Mouse (Mus musculus) heart, adult 11 months (tissue): Measurements from ENCODE around the gene Tbc1d2b.

Source experiments
- DNase-seq: peaks from one replicate; pipeline ENCODE4 v3.0.0; 2022

Gene Tbc1d2b

DNA sequence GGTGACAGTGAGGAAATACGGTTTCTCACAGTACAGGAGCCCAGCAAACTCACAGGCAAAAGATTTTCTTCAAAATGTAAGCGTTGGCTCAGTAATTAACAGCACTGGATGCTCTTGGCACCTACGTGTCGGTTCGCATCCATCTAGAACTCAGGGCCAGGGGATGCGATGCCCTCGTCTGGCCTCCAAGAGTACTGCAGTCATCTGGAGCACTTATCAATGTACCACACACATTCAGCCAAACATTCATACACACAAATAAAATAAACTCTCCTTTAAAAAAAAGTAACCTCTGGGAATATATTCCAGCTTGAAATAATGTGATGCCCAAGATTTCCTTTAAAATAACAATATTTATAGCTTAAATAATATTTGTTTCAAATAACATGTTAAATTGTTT lies 29.0 kb downstream of the Tbc1d2b start:
- no peak for DNase-seq

DNA sequence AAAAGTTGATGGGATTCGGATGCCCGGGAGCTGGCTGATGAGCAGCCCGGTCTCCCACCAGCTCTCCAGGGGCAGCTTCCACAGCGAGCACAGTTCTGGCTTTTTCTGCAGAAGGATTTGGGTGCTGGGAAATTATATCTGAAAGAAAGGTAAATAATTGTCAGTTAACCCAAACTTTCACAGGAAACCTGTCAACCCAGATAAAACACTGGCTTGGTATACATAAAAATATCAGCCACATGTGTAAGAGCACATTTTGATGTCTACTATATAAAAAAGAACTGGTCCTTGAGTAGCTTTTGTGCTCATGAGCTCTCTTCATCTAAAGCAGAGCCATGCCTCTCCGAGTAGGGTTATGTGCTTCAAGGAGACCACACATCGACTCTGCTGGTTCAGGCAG lies 29.6 kb downstream of the Tbc1d2b start:
- DNase-seq, result no peak

DNA sequence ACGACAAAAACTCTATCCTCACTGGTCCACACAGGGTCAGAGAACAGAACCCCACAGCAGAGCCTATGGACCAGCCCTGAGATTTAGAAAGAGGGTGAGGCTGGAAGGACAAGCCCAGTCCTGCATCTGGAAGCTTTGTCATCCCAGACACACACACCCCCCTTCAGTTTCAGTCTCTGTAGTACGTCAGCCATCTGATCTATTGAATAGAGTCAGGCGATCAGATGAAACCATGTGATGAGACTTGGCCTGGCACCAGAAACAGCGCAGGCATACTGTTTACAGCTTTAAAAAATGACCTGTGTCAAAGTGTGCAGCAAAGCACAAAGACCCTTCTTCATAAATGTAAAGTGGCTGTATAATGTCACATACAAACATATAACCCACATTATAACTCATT lies 30.0 kb downstream of the Tbc1d2b start:
- DNase-seq, result no peak

DNA sequence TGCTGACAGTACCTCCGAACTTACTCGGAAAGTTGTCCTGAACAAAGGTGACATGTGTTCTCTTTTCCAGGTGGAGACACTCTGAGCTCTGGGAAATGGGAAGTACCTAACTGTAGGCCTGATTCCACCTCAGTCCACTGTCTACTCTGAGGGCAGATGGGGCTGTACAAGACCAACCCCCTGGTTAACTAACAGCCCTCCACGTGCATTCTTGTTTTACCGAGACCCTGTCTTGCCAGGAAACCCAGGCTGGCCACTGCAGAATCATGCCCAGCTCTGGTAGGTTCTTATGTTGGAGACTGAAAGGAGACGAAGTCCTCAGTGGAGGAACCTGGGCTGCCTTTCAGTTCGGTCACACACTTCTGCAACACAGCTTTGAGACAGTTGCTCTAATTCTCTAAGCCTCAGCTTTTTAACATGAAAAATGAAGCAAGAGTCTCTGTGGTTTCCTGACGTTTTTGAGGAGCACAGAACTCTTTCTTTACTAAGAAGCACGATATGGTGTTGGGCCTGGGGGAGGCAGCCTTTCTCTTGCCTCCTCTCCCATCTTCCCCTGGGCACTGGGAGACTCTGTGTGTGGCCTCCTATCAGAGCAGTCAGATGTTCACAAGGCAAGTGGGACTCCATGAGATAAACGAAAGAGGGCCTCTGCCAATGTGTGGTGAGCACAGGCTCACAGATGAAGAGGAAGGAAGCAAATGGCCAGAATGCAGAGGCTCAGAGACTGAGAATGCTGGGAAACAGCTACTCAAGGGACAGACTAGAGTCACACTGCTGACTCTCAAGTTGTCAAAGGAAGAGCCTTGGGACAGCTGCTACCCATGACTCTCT lies 33.2 kb downstream of the Tbc1d2b start:
- peak; percentile 96 for DNase-seq

DNA sequence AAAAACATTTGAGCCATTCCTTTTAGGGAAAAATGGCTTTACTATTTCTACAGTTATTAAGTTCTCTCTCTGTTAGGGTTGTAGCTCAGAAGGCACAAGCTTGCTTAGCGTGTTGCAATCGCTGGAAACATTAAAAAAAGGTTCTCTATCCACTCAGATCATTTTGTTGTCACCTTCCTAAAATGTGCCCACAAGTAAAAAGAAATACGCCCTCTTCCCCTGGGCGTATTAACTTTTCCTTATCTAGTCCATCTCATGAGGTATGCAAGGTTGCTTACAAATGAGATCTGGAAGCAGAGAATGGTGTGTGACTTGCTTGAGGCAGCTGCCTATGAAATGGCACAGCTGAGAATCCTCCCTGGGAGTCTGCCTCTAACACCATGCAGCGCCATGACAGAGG lies 33.8 kb downstream of the Tbc1d2b start:
- no peak for DNase-seq

DNA sequence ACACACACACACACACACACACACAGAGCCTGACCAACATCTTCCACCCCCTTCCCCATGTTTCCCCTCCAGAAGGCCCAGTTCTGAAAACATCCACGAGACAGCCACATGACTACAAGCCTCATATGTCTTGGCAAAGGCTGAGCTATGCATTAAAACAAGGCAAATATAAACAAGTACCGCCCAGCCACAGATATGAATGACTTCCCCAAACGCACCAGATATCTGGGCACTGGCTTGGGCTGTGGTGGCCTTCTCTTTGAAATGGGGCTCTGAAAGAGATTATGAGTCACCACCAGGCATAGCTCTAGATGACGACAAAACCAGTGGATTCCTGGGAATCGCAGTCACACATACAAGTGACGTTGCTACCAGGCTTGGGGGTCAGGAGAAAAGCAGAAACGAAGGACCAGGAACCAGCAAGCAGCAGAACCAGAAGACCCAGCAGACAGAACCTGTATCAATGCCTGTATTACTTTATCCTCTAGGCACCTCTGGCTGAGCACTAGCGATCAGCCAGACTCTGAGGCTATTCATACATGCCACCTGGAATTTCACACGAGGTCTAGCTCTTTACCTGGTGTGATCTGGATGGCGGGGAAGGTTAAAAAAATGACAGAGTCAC lies 35.2 kb downstream of the Tbc1d2b start:
- peak; percentile 88 for DNase-seq

DNA sequence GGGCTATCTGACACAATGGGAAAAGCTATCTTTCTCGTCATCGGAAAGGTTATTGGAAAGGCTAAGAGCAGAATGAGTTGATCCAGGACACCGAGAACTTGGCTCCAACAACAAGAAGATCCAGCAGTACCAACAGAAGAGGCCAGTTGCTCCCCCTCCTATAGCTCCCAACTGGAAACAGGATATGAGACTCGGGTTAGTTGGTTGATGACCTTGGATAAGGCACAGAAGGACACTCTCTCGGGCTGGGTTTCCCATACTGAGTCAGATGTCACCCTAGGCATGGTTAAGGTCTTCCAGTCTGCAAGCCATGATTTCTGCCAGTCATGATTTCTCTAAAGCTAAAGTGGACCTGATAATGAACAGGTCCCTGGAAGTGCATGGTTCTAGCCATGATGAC lies 35.8 kb downstream of the Tbc1d2b start:
- DNase-seq, result peak; percentile 78

DNA sequence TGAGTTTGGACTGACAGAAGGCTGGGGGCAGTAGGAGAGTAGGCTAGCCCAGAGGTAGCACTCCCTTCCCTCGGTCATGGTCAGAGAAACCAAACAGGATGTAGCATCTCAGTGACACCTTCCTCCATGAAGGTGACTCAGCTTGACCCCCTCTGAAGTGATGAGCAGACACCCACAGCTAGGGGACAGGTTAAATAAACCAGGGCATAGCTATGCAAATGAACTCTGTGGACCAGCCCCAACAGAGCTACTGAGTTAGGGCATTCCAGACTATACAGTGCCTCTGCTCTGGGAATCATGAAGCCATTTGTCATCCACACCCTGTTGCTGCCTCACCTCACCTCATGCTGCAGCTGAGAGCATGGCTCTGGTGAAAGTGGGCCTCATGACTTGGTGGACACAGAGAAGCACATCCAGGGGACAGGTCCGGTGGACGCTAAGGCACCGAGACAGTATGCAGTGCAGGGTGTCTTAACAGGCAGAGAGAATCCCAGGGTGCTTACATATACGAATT lies 36.6 kb downstream of the Tbc1d2b start:
- peak; percentile 88 for DNase-seq

DNA sequence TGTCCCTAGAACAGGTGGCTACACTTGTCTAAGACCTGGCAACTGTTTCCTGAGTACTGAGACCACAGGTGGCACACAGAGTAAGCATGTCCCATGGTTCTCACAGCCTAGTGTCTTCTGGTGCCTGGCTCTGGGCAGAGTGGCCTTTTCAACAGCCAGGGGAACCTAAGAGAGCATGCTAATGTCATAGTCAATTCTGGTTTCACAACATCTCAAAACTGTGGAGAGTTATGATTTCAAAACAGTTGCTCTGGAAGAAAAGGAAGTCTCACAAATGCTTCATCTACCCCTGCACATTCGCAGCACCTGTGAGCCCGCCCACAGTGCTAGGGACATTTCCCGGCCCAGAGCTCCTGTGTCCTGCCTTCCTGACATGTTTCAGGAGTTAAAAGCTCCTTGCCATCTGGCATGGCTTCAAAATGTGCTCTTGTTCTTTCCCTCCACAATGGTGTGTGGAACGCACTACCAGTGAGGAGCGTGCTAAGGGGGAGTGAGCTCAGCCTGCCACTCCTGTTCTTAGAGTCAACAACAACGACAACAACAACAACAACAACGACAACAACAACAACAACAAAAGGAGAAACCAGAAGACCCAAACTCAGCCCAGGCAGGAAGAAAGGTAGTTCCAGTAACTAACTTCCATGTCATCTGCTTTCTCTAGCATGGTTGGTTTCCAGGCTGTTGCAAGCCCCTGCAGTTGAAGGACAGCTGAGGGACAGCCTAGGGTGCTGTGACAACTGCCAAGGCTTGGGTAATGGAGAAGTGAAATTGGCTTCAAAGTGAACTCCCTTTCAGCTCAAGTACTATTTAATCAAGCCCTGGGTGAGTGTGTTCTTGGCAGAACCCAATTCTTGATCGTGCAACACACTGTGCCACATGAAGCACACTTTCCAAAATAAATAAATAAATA lies 37.6 kb downstream of the Tbc1d2b start:
- peak; percentile 92 for DNase-seq

DNA sequence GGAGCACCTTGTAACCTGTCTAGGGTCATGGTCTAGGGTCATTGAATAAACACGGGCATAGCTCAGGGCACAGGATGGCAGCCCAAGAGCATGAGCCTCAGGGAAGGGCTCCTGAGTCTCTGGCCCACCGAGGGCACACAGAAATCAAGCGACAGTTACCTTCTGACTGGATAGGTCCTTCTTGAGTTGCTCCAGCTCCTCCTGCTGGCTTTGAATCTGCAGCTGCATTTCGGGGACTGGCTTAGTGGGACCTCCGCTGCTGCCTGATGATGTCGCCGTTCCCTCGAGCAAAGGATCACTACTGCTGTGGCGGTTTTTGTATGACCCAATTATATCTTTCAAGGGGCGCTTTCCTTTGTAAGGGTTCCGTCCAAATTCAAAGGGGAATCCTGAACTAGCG lies 43.4 kb downstream of the Tbc1d2b start:
- DNase-seq, result peak; percentile 95

DNA sequence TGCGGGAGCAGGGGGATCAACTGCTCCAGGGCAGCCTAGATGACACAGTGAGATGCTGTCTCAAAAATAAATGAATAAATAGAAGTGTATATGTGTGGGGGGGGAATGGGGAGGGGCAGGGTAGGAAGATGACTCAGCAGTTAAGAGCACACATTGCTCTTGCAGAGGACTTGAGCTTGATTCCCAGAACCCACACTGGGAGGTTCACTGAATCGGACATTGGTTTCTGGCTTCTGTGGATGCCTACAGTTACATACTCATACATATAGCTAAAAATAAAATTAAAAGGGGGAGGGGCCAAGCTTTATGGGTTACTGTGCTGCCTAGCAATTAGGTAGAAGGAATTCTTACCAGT lies 43.9 kb downstream of the Tbc1d2b start:
- no peak for DNase-seq

DNA sequence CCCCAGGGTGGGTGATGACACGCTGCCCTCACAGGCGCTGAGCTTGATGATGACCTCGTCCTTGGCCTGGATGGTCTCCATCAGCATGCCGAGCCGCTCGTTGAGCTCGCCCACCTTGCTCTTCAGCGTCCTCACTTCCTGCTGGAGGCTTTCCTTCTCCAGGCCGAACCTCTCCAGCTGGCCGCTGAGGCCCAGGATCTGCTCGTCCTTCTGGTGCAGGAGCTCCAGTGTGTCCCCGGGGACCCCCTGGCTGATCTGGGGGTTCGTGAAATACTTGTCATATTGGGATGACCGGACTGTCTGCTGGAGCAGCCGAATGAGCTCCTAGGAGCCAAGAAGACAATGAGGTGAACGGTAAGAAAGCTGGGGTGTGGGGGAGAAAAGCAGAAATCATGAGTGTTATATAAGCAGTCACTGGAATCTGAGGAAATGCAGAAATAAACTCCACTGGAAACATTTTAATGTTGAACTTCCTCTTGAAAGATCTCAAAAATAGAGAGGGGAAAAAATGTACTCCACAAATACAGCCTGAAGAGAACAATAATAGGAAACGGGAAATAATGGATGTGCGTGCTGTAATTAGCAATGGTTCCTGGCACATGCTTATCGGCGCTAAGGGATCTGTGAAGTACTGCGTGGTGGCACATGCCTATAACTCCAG lies 44.4 kb downstream of the Tbc1d2b start:
- DNase-seq, result peak; percentile 98

DNA sequence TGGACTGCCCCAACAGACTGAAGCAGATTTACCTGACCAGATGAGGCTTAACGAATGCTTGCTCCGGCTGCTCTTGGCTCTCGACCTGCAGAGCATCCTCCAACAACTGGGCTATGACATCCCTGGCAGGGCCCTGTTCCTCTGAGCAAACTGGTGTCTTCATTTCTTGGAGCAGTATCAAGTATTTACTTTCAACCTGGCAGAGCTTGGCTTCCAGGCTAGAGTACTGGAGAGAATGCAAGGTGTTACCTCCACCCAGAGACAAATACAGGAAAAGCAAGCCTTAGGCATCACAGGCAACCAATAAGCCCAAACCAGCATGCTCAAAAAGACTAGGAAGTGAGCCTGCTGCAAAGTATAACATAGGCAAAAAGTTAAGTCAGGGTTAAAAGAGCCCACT lies 48.3 kb downstream of the Tbc1d2b start:
- DNase-seq, result no peak

DNA sequence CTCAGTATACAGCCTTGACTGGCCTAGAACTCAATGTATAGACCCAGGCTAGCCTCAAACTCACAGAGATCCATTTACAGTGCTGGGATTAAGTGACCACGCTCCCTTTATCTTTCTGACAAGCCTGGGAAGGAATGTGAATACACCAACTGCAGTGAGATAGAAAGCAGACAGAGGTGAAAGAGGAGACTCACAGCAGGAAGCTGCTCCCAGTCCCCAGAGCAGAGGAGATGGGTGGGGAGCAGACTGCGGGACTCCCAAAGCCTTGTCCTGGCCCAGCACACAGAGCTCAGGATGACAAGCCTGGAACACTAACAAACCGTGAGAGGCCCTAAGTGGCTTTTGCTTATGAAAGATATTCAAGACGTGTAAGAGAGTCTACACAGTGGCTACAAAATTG lies 53.1 kb downstream of the Tbc1d2b start:
- peak; percentile 88 for DNase-seq

DNA sequence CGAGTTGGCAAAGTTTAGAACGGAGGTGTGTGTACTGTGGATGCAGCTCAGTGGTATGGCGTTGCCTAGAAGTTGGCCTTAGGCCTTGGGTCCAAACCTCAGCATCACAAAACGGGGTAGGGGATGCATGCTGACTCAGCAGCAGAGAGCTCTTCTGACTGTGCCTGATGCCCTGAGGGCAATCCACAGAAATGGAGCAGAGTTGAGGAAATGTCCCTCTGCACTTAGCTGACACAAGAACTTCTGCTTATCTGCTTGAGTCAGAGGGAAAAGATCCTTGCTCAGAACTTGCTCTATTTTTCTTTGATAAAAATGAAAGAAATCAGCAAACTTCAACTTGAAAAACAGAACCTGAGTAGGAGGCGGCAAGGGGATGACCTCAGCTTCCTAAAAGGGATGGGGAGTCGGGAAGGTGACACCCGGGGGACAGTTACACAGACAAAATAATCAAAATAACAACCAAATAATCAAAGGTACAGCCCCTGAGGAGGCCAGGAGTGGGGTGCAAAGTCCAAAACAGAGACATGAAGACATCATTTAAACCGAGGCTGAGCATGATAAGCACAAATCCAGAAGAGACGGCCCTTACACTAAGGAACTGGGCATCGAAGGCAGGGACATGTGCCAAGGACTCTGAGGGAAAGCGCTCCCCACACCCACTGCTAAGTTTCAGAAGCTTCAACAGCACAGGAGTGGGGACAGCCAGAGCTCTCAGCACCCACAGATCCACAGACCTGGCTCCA lies 54.2 kb downstream of the Tbc1d2b start:
- peak; percentile 88 for DNase-seq

DNA sequence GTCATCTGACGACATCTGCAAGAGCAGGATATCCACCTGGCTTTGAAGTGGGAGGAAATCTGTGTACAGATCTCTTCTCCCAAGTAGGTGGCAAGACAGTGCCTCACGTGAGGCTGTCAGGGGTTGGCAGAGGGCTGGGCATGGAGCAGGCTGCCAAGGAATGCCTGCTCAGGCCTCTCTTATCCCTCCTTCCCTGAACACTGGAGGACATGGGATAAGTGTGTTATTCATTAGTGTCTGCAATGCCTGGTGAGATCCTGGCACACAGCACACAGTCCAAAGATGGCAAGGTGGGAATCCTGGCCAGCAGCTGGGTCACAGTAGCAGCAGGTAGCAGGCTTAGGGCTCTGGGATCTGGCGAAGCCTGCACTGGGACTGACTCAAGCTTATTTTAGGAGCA lies 57.5 kb downstream of the Tbc1d2b start:
- peak; percentile 89 for DNase-seq

DNA sequence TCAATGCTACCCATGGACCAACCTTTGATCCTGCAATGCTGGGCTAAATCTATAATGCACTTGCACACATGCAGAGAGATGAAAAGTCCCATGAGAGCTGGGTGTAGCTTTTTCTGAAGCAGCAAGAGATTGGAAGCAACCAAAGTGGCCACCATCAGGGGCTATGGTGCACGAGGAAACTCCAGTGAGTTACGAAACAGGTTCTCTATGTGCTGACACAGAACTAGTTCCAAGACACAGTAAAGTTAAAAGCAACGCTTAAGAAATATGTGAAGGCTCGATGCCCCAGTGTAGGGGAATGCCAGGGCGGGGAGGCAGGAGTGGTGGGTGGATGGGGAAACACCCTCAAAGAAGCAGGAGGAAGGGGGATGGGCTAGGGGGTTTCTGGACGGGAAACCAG lies 61.9 kb downstream of the Tbc1d2b start:
- peak; percentile 70 for DNase-seq

DNA sequence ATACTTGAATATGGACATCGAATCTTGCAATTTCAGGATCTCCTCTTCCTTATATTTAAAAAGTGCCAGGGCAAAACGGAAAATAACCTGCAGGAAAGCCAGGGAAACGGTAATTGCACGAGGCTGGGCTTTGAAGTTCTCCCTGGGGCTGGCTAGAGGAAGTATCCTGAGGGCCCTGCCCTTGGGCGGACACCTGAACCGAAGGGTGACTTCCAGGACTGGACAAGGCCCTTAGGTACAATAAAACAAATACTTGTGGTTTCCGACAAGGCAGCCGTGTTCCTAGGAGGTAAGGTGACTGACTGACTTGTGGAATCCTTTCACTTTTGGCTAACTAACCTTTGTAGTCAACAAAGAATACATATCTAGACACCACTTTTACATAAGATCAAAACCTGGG lies 62.8 kb downstream of the Tbc1d2b start:
- peak; percentile 91 for DNase-seq

DNA sequence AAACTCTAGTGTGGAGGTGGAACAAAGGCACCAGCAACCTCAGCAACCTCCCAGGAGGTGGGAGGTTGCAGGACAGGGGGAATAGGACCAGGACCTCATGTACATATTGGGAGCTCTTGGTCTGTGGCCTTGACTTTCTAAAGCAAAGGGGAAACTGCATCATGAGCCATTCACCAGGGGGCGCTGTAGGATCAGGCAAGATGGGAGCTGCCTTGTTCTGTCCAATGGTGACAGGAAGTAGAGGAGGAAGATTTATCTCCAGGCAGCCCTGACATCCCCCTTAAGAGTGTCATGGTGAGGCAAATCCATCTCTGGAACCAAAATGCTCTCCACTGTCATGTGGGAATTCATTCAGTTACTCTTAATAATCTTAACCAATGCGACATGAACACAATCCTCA lies 64.1 kb downstream of the Tbc1d2b start:
- peak; percentile 94 for DNase-seq

DNA sequence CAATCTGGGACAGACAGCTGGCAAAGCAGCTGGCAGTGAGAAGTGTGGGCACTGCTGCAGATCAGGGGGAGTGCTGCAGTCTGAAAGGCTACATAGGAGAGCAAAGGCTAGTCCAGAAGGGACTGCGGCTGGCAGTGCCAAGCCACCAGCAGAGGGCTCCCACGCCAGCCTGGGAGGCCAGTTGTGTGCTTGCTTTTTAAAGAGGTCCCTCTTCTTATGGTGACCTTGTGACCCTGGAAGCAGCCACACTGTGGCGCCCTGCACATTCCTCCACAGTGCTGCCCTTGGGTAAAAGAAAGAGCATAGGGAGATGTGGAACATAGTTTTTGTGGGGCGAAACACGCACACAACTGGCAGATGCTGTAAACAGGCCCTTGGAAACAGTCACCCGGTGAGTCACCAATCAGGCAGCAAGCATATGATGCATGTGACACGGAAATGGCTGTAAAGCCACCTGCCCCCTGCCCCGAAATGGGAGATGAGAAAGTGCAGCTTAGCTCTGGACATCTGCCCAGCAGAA lies 66.1 kb downstream of the Tbc1d2b start:
- DNase-seq, result peak; percentile 87

DNA sequence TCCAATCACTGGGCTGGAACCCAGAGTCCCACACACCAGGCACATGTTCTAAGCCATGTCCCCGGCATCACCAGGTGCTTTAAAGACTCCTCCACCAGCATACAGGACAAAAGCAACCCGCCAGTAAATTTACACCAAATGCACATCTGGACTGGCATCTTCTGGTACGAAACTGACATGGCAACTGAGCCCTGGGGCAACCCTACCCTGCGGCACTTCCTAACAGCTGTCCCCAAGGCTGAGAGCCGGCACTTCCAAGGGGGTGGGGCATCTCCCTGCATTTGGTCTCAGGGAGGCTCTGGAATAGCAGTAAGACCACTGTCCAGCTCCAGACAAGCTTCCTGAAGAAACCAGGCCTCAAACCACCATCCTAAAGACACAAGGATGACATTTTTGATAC lies 67.4 kb downstream of the Tbc1d2b start:
- DNase-seq, result peak; percentile 88

DNA sequence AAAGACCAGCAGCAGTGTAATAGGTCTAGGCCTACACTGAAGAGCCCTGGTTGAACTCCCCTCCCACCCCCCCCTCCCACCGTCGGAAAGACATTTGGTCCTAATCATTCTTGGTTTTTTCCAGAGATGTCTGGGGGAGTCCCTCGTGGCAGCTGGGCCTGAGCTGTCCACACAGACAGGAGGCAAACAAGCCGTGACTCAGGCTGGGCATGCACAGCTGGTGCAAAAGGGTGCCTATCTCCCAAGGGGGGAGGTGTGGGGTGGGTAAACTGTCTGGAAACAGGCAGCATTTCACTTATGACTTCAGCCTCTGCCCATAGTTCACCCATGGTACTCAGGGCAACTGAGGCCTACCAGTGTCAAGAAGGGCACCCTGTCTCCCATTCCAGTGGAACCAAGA lies 69.1 kb downstream of the Tbc1d2b start:
- DNase-seq, result peak; percentile 90
